Mouse (Mus musculus) small intestine, adult 2 months (tissue): ENCODE measurements at regions not wholly inside any gene's neighbourhood (a gene's known extent, or its start where the extent isn't known, plus 50 kb on each side); places are given as distances from the start of the nearest gene placed in this dataset.

Source experiments
- H3K27ac ChIP-seq: fragments of 200-500 bp; 2 replicates; pipeline ENCODE4 v1.5.1; 2012; ENCODE audit warnings: low read depth, low read length, control low read depth, inconsistent platforms; ENCODE audit not compliant: insufficient read depth
- H3K27me3 ChIP-seq: fragments of 200-500 bp; 2 replicates; pipeline ENCODE4 v1.6.1; 2012; ENCODE audit warnings: mild to moderate bottlenecking, moderate library complexity, low read length, inconsistent platforms; ENCODE audit not compliant: control insufficient read depth, insufficient read depth
- H3K36me3 ChIP-seq: fragments of 200-500 bp; 2 replicates; pipeline ENCODE4 v1.6.1; 2012; ENCODE audit warnings: mild to moderate bottlenecking, low read length, control low read depth, inconsistent platforms; ENCODE audit not compliant: control insufficient read depth, insufficient read depth
- H3K4me1 ChIP-seq: fragments of 200-500 bp; 2 replicates; pipeline ENCODE4 v1.6.1; 2012; ENCODE audit warnings: low read length, inconsistent platforms, mixed read lengths; ENCODE audit not compliant: control insufficient read depth, insufficient read depth, insufficient read length
- H3K4me3 ChIP-seq: fragments of 200-500 bp; 2 replicates; pipeline ENCODE4 v1.5.1; 2012; ENCODE audit warnings: low read depth, mild to moderate bottlenecking, control low read depth, inconsistent platforms, low read length, moderate library complexity
- CTCF ChIP-seq: fragments of 200-500 bp; IDR thresholded peaks from 2 replicates; pipeline ENCODE4 v1.5.1; 2012; ENCODE audit warnings: low read depth, mild to moderate bottlenecking, control low read depth, inconsistent platforms, low read length, moderate library complexity, mixed read lengths; ENCODE audit not compliant: insufficient replicate concordance, insufficient read length; ENCODE audit errors: extremely low read depth
- POLR2A ChIP-seq: fragments of 200-500 bp; IDR thresholded peaks from 2 replicates; pipeline ENCODE4 v1.6.1; 2012; ENCODE audit warnings: low read depth, mild to moderate bottlenecking, control low read depth, inconsistent platforms, low read length, moderate library complexity
- WGBS: fragments of 180-500 bp; shearing (Covaris S2); methylation state at CpG from one replicate; pipeline ENCODE4 v1.1.7; 2018; 5-methylcytosine and 5-hydroxymethylcytosine counted together

- H3K4me1 ChIP-seq: no peaks in the 10 kb centered on the region
- H3K27ac ChIP-seq: no peak overlapping the region
- H3K27me3 ChIP-seq: no peaks in the 10 kb centered on the region
- H3K36me3 ChIP-seq: no peaks in the 10 kb centered on the region
- no peak for TF ChIP-seq POLR2A
- H3K4me3 ChIP-seq: no peak overlapping the region
- WGBS: 75% methylated on average over 4 of the region's 4 CpGs
These were observed 72.4 kb upstream of the Frmd6 start for GRCm38 (mm10) chr12:70752911-70753290.

- no peaks in the 10 kb centered on the region for H3K36me3 ChIP-seq
- no peak overlapping the region for H3K27ac ChIP-seq
- H3K27me3 ChIP-seq: no peaks in the 10 kb centered on the region
- no peaks in the 10 kb centered on the region for H3K4me1 ChIP-seq
- H3K4me3 ChIP-seq: no peak overlapping the region
- TF ChIP-seq POLR2A (no peak), CTCF (no peak)
- 94% methylated on average over 3 of the region's 3 CpGs for WGBS
These were observed 71.9 kb upstream of the Frmd6 start for GRCm38 (mm10) chr12:70753458-70753857.

- no peaks in the 10 kb centered on the region for H3K27me3 ChIP-seq
- WGBS: 32% methylated on average over 6 of the region's 6 CpGs
- TF ChIP-seq POLR2A: no peak
- no peak for TF ChIP-seq CTCF
- H3K27ac ChIP-seq: no peak overlapping the region
- H3K36me3 ChIP-seq: no peaks in the 10 kb centered on the region
- H3K4me1 ChIP-seq: no peaks in the 10 kb centered on the region
- H3K4me3 ChIP-seq: no peak overlapping the region
These were observed 67.2 kb upstream of the Frmd6 start for GRCm38 (mm10) chr12:70758080-70758479.

- no peaks in the 10 kb centered on the region for H3K27me3 ChIP-seq
- H3K36me3 ChIP-seq: no peaks in the 10 kb centered on the region
- TF ChIP-seq CTCF (no peak), POLR2A (no peak)
- H3K4me3 ChIP-seq: no peak overlapping the region
- WGBS: 84% methylated on average over 12 of the region's 12 CpGs
- H3K27ac ChIP-seq: no peak overlapping the region
- H3K4me1 ChIP-seq: no peaks in the 10 kb centered on the region
These were observed 61.8 kb upstream of the Frmd6 start for GRCm38 (mm10) chr12:70763542-70763941.

GRCm38 (mm10) chr12:70766319-70766718 is 59.0 kb upstream of the Frmd6 start:
- no peak overlapping the region for H3K4me3 ChIP-seq

GRCm38 (mm10) chr12:70767959-70768358 is 57.4 kb upstream of the Frmd6 start:
- no peaks in the 10 kb centered on the region for H3K27me3 ChIP-seq
- 69% methylated on average over 4 of the region's 4 CpGs for WGBS

More at GRCm38 (mm10) chr12:70766319-70766718, 59.0 kb upstream of the Frmd6 start:
- Histone ChIP-seq H3K4me1 (no peaks in the 10 kb centered on the region), H3K27me3 (no peaks in the 10 kb centered on the region), H3K36me3 (no peaks in the 10 kb centered on the region), H3K27ac (no peak overlapping the region)
- TF ChIP-seq POLR2A (no peak), CTCF (no peak)
- WGBS: 89% methylated on average over 4 of the region's 4 CpGs

GRCm38 (mm10) chr12:70768745-70769144 is 56.6 kb upstream of the Frmd6 start:
- 68% methylated on average over 9 of the region's 9 CpGs for WGBS
- Histone ChIP-seq H3K27me3 (no peaks in the 10 kb centered on the region), H3K4me3 (no peak overlapping the region), H3K4me1 (no peaks in the 10 kb centered on the region), H3K36me3 (no peaks in the 10 kb centered on the region), H3K27ac (no peak overlapping the region)
- TF ChIP-seq POLR2A (no peak), CTCF (no peak)

More at GRCm38 (mm10) chr12:70767959-70768358, 57.4 kb upstream of the Frmd6 start:
- Histone ChIP-seq H3K27ac (no peak overlapping the region), H3K4me1 (no peaks in the 10 kb centered on the region), H3K4me3 (no peak overlapping the region), H3K36me3 (no peaks in the 10 kb centered on the region)
- no peak for TF ChIP-seq CTCF
- no peak for TF ChIP-seq POLR2A

- Histone ChIP-seq H3K4me1 (no peaks in the 10 kb centered on the region), H3K27me3 (no peaks in the 10 kb centered on the region), H3K36me3 (no peaks in the 10 kb centered on the region), H3K4me3 (no peak overlapping the region), H3K27ac (no peak overlapping the region)
- 44% methylated on average over 12 of the region's 12 CpGs for WGBS
- TF ChIP-seq POLR2A: no peak
- TF ChIP-seq CTCF: no peak
These were observed 55.7 kb upstream of the Frmd6 start for GRCm38 (mm10) chr12:70769538-70770176.
